8 mouse cellular contexts compared by ENCODE assay signal in genomic region chr10:7600647-7601046, GRCm38 (mm10). TPM values are rescaled to one million over a fixed set of nuclear protein-coding genes. Genes with fewer than 3 reads are reported as not detected.
DNase-seq lines count a peak whose midpoint lies in the region; ATAC-seq and TF ChIP-seq lines count a peak whose summit lies in the region.

No protein-coding gene starts in this region.

- DNase-seq in B cell, adult 2 months, result peak; percentile 87 to 89
- DNase-seq in gastrocnemius, postnatal 25 days, result peak; percentile 16
- peak; percentile 80 for DNase-seq in kidney, postnatal 14 days
- peak; percentile 61 to 68 for DNase-seq in lung, adult 18-20 months
- DNase-seq in ovary, postnatal 14 days (ENCODE audit: low spot score), result peak; percentile 72
- peak; percentile 79 for DNase-seq in thymus, postnatal 14 days

- H3K4me3 ChIP-seq in cortical plate, adult 2 months (ENCODE audit: insufficient read depth, low read length), result no peak overlapping the region

- no peaks in the 10 kb centered on the region for H3K4me1 ChIP-seq in cortical plate, adult 2 months (ENCODE audit: control insufficient read depth, insufficient read depth, low read length)

- TF ChIP-seq POLR2A in cortical plate, adult 2 months (IDR thresholded peaks at IDR 0.05; ENCODE audit: extremely low read depth, insufficient read depth, low read length), result no peak

- H3K27ac ChIP-seq in cortical plate, adult 2 months (ENCODE audit: insufficient read depth, low read length), result no peak overlapping the region

- TF ChIP-seq CTCF in cortical plate, adult 2 months (IDR thresholded peaks at IDR 0.05; ENCODE audit: extremely low read depth, insufficient read depth, low read length), result peak; percentile 82

- peak; percentile 92 for ATAC-seq in activated CD4-positive, CD25-positive, alpha-beta regulatory T cell, adult 4 months

RNA-seq across cellular contexts. Expression of gene Lrp11, which starts 11.0 kb away (rescaled TPM):
- polyA plus RNA-seq in activated CD4-positive, CD25-positive, alpha-beta regulatory T cell, adult 4 months (2017; shearing (Covaris generic)), result under 1 TPM; 0.33 to 0.36 TPM
- polyA plus RNA-seq in cortical plate, adult 2 months (2012; rRNA removed), result 132 and 134 TPM in 2 replicates
- 1 to 10 TPM; 2.2 to 2.6 TPM for total RNA-seq in gastrocnemius, postnatal 25 days (2021)

Comparison
In these comparisons a context has a peak if more than half of its experiments do, and no peak if none do; other contexts are left out.
1. DNase-seq: peak in every context shown above with its lines; median percentile 88 in B cell, adult 2 months; 80 in kidney, postnatal 14 days; 79 in thymus, postnatal 14 days; 72 in ovary, postnatal 14 days; 64 in lung, adult 18-20 months; 16 in gastrocnemius, postnatal 25 days.
2. RNA of gene Lrp11, which starts 11.0 kb away (polyA plus RNA-seq): 132 to 134 TPM in cortical plate, adult 2 months; 0.33 to 0.36 TPM in activated CD4-positive, CD25-positive, alpha-beta regulatory T cell, adult 4 months; every median in the first group is over 10 times any median in the second.